Mouse (Mus musculus): ENCODE measurements at regions not wholly inside any gene's neighbourhood (a gene's known extent, or its start where the extent isn't known, plus 50 kb on each side); places are given as distances from the start of the nearest gene placed in this dataset.

- ATAC-seq (ENCODE audit: low FRiP score, low TSS enrichment): no peak
- WGBS: 69% methylated on average over 4 of the region's 4 CpGs
- Histone ChIP-seq H3K36me3 (ENCODE audit: control insufficient read depth, insufficient read depth, low read length) (no peaks in the 10 kb centered on the region), H3K4me1 (ENCODE audit: control insufficient read depth, insufficient read depth, low read length) (no peaks in the 10 kb centered on the region), H3K4me3 (ENCODE audit: low read length) (no peak overlapping the region), H3K27me3 (ENCODE audit: control insufficient read depth, insufficient read depth, low read length) (no peaks in the 10 kb centered on the region), H3K4me2 (replicated peaks; ENCODE audit: low read depth, low read length) (no peak overlapping the region), H3K27ac (ENCODE audit: low read depth, low read length) (no peak overlapping the region), H3K9me3 (ENCODE audit: control insufficient read depth, low read length) (no peaks in the 10 kb centered on the region), H3K9ac (ENCODE audit: low read depth, low read length) (no peak overlapping the region)
Observed at GRCm38 (mm10) chr8:8426201-8426600, 234.8 kb downstream of the Efnb2 start.

GRCm38 (mm10) chr8:8423443-8423842, 237.6 kb downstream of the Efnb2 start:
- no peaks in the 10 kb centered on the region for H3K36me3 ChIP-seq (ENCODE audit: control insufficient read depth, insufficient read depth, low read length)
- WGBS: 91% methylated on average over 2 of the region's 2 CpGs

GRCm38 (mm10) chr8:8421713-8422112, 239.3 kb downstream of the Efnb2 start:
- H3K36me3 ChIP-seq (ENCODE audit: control insufficient read depth, insufficient read depth, low read length): no peaks in the 10 kb centered on the region
- H3K27me3 ChIP-seq (ENCODE audit: control insufficient read depth, insufficient read depth, low read length): no peaks in the 10 kb centered on the region
- H3K4me1 ChIP-seq (ENCODE audit: control insufficient read depth, insufficient read depth, low read length): no peaks in the 10 kb centered on the region
- H3K9ac ChIP-seq (ENCODE audit: low read depth, low read length): no peak overlapping the region
- H3K9me3 ChIP-seq (ENCODE audit: control insufficient read depth, low read length): no peaks in the 10 kb centered on the region
- no peak overlapping the region for H3K4me2 ChIP-seq (replicated peaks; ENCODE audit: low read depth, low read length)
- no peak overlapping the region for H3K4me3 ChIP-seq (ENCODE audit: low read length)
- 84% methylated on average over 5 of the region's 5 CpGs for WGBS
- ATAC-seq (ENCODE audit: low FRiP score, low TSS enrichment): no peak
- no peak overlapping the region for H3K27ac ChIP-seq (ENCODE audit: low read depth, low read length)

More at GRCm38 (mm10) chr8:8423443-8423842, 237.6 kb downstream of the Efnb2 start:
- Histone ChIP-seq H3K27ac (ENCODE audit: low read depth, low read length) (no peak overlapping the region), H3K4me1 (ENCODE audit: control insufficient read depth, insufficient read depth, low read length) (no peaks in the 10 kb centered on the region), H3K27me3 (ENCODE audit: control insufficient read depth, insufficient read depth, low read length) (no peaks in the 10 kb centered on the region), H3K9me3 (ENCODE audit: control insufficient read depth, low read length) (no peaks in the 10 kb centered on the region), H3K9ac (ENCODE audit: low read depth, low read length) (no peak overlapping the region), H3K4me2 (replicated peaks; ENCODE audit: low read depth, low read length) (no peak overlapping the region), H3K4me3 (ENCODE audit: low read length) (no peak overlapping the region)
- ATAC-seq (ENCODE audit: low FRiP score, low TSS enrichment): no peak

GRCm38 (mm10) chr8:8419360-8420330, 241.4 kb downstream of the Efnb2 start:
- no peak for ATAC-seq (ENCODE audit: low FRiP score, low TSS enrichment)
- Histone ChIP-seq H3K27me3 (ENCODE audit: control insufficient read depth, insufficient read depth, low read length) (no peaks in the 10 kb centered on the region), H3K4me2 (replicated peaks; ENCODE audit: low read depth, low read length) (no peak overlapping the region), H3K4me1 (ENCODE audit: control insufficient read depth, insufficient read depth, low read length) (no peaks in the 10 kb centered on the region), H3K9ac (ENCODE audit: low read depth, low read length) (no peak overlapping the region), H3K9me3 (ENCODE audit: control insufficient read depth, low read length) (no peaks in the 10 kb centered on the region), H3K36me3 (ENCODE audit: control insufficient read depth, insufficient read depth, low read length) (no peaks in the 10 kb centered on the region), H3K4me3 (ENCODE audit: low read length) (no peak overlapping the region), H3K27ac (ENCODE audit: low read depth, low read length) (no peak overlapping the region)
- WGBS: 89% methylated on average over 15 of the region's 15 CpGs

GRCm38 (mm10) chr8:8418929-8419328, 242.1 kb downstream of the Efnb2 start:
- Histone ChIP-seq H3K4me3 (ENCODE audit: low read length) (no peak overlapping the region), H3K4me2 (replicated peaks; ENCODE audit: low read depth, low read length) (no peak overlapping the region), H3K9ac (ENCODE audit: low read depth, low read length) (no peak overlapping the region), H3K27ac (ENCODE audit: low read depth, low read length) (no peak overlapping the region), H3K36me3 (ENCODE audit: control insufficient read depth, insufficient read depth, low read length) (no peaks in the 10 kb centered on the region), H3K27me3 (ENCODE audit: control insufficient read depth, insufficient read depth, low read length) (no peaks in the 10 kb centered on the region), H3K9me3 (ENCODE audit: control insufficient read depth, low read length) (no peaks in the 10 kb centered on the region), H3K4me1 (ENCODE audit: control insufficient read depth, insufficient read depth, low read length) (no peaks in the 10 kb centered on the region)
- ATAC-seq (ENCODE audit: low FRiP score, low TSS enrichment): no peak
- 96% methylated on average over 6 of the region's 6 CpGs for WGBS

GRCm38 (mm10) chr8:8418525-8418924, 242.5 kb downstream of the Efnb2 start:
- no peaks in the 10 kb centered on the region for H3K36me3 ChIP-seq (ENCODE audit: control insufficient read depth, insufficient read depth, low read length)
- no peak for ATAC-seq (ENCODE audit: low FRiP score, low TSS enrichment)
- H3K27me3 ChIP-seq (ENCODE audit: control insufficient read depth, insufficient read depth, low read length): no peaks in the 10 kb centered on the region
- H3K27ac ChIP-seq (ENCODE audit: low read depth, low read length): no peak overlapping the region
- H3K9ac ChIP-seq (ENCODE audit: low read depth, low read length): no peak overlapping the region
- H3K4me1 ChIP-seq (ENCODE audit: control insufficient read depth, insufficient read depth, low read length): no peaks in the 10 kb centered on the region
- no peak overlapping the region for H3K4me3 ChIP-seq (ENCODE audit: low read length)
- no peaks in the 10 kb centered on the region for H3K9me3 ChIP-seq (ENCODE audit: control insufficient read depth, low read length)
- 81% methylated on average over 2 of the region's 2 CpGs for WGBS
- H3K4me2 ChIP-seq (replicated peaks; ENCODE audit: low read depth, low read length): no peak overlapping the region

- Histone ChIP-seq H3K27ac (ENCODE audit: low read depth, low read length) (no peak overlapping the region), H3K27me3 (ENCODE audit: control insufficient read depth, insufficient read depth, low read length) (no peaks in the 10 kb centered on the region)
- WGBS: 74% methylated on average over 10 of the region's 10 CpGs
Observed at GRCm38 (mm10) chr8:8416092-8416701, 244.8 kb downstream of the Efnb2 start.

GRCm38 (mm10) chr8:8407357-8407756, 253.7 kb downstream of the Efnb2 start:
- no peak overlapping the region for H3K27ac ChIP-seq (ENCODE audit: low read depth, low read length)
- no peaks in the 10 kb centered on the region for H3K4me1 ChIP-seq (ENCODE audit: control insufficient read depth, insufficient read depth, low read length)
- H3K4me2 ChIP-seq (replicated peaks; ENCODE audit: low read depth, low read length): no peak overlapping the region
- H3K9ac ChIP-seq (ENCODE audit: low read depth, low read length): no peak overlapping the region
- ATAC-seq (ENCODE audit: low FRiP score, low TSS enrichment): no peak
- H3K4me3 ChIP-seq (ENCODE audit: low read length): no peak overlapping the region
- 74% methylated on average over 3 of the region's 3 CpGs for WGBS
- H3K9me3 ChIP-seq (ENCODE audit: control insufficient read depth, low read length): no peaks in the 10 kb centered on the region
- no peaks in the 10 kb centered on the region for H3K27me3 ChIP-seq (ENCODE audit: control insufficient read depth, insufficient read depth, low read length)
- no peaks in the 10 kb centered on the region for H3K36me3 ChIP-seq (ENCODE audit: control insufficient read depth, insufficient read depth, low read length)

More at GRCm38 (mm10) chr8:8416092-8416701, 244.8 kb downstream of the Efnb2 start:
- Histone ChIP-seq H3K4me3 (ENCODE audit: low read length) (no peak overlapping the region), H3K9me3 (ENCODE audit: control insufficient read depth, low read length) (no peaks in the 10 kb centered on the region), H3K36me3 (ENCODE audit: control insufficient read depth, insufficient read depth, low read length) (no peaks in the 10 kb centered on the region), H3K4me2 (replicated peaks; ENCODE audit: low read depth, low read length) (no peak overlapping the region), H3K9ac (ENCODE audit: low read depth, low read length) (no peak overlapping the region), H3K4me1 (ENCODE audit: control insufficient read depth, insufficient read depth, low read length) (no peaks in the 10 kb centered on the region)
- ATAC-seq (ENCODE audit: low FRiP score, low TSS enrichment): no peak

- WGBS: 90% methylated on average over 3 of the region's 3 CpGs
- Histone ChIP-seq H3K4me1 (ENCODE audit: control insufficient read depth, insufficient read depth, low read length) (no peaks in the 10 kb centered on the region), H3K36me3 (ENCODE audit: control insufficient read depth, insufficient read depth, low read length) (no peaks in the 10 kb centered on the region), H3K27ac (ENCODE audit: low read depth, low read length) (no peak overlapping the region), H3K9ac (ENCODE audit: low read depth, low read length) (no peak overlapping the region), H3K4me3 (ENCODE audit: low read length) (no peak overlapping the region), H3K4me2 (replicated peaks; ENCODE audit: low read depth, low read length) (no peak overlapping the region), H3K27me3 (ENCODE audit: control insufficient read depth, insufficient read depth, low read length) (no peaks in the 10 kb centered on the region), H3K9me3 (ENCODE audit: control insufficient read depth, low read length) (no peaks in the 10 kb centered on the region)
- ATAC-seq (ENCODE audit: low FRiP score, low TSS enrichment): no peak
Observed at GRCm38 (mm10) chr8:8403410-8403809, 257.6 kb downstream of the Efnb2 start.

Measured in kidney, embryonic 14.5 days (tissue).